Mouse (Mus musculus) forebrain, embryonic 14.5 days (tissue): ENCODE data around the gene Megf11. TPM values are rescaled to one million over a fixed set of nuclear protein-coding genes. Genes with fewer than 3 reads are reported as not detected.

Source experiments
- ATAC-seq: fragments of 200-750 bp; cut with Nextera tagmentation; 2 replicates; pipeline ENCODE4 v1.8.0; 2017; ENCODE audit warnings: mild to moderate bottlenecking, moderate library complexity
- DNase-seq: peaks from one replicate; pipeline ENCODE4 v3.0.0-alpha.2; 2015; ENCODE audit warnings: low spot score
- H3K27ac ChIP-seq: fragments of 300-500 bp; sonication (generic); 2 replicates; pipeline ENCODE4 v1.5.1; 2014; ENCODE audit warnings: low read depth, mild to moderate bottlenecking, control low read depth, low read length, moderate library complexity
- H3K27me3 ChIP-seq: fragments of 300-500 bp; sonication (generic); replicated peaks from 2 replicates; pipeline ENCODE4 v1.6.1; 2014; ENCODE audit warnings: low read length, control low read depth, mixed read lengths; ENCODE audit not compliant: control insufficient read depth, insufficient read depth
- H3K36me3 ChIP-seq: fragments of 300-500 bp; sonication (generic); 2 replicates; pipeline ENCODE4 v1.6.1; 2014; ENCODE audit warnings: low read length, control low read depth; ENCODE audit not compliant: control insufficient read depth, insufficient read depth
- H3K4me1 ChIP-seq: fragments of 300-500 bp; sonication (generic); 2 replicates; pipeline ENCODE4 v1.6.1; 2014; ENCODE audit warnings: antibody characterized with exemption, low read length, control low read depth; ENCODE audit not compliant: control insufficient read depth, insufficient read depth
- H3K4me2 ChIP-seq: fragments of 300-500 bp; sonication (generic); 2 replicates; pipeline ENCODE4 v1.6.1; 2014; ENCODE audit warnings: mild to moderate bottlenecking, control low read depth, low read length
- H3K4me3 ChIP-seq: fragments of 300-500 bp; sonication (generic); 2 replicates; pipeline ENCODE4 v1.5.1; 2014; ENCODE audit warnings: low read depth, low read length, control low read depth
- H3K9ac ChIP-seq: fragments of 300-500 bp; sonication (generic); 2 replicates; pipeline ENCODE4 v1.6.1; 2014; ENCODE audit warnings: mild to moderate bottlenecking, low read length, control low read depth, moderate library complexity
- H3K9me3 ChIP-seq: fragments of 300-500 bp; sonication (generic); replicated peaks from 2 replicates; pipeline ENCODE4 v1.6.1; 2016; ENCODE audit warnings: low read length, control low read depth, mixed read lengths; ENCODE audit not compliant: control insufficient read depth
- WGBS: fragments of 180-500 bp; shearing (Covaris S2); extraction: QIAGEN DNeasy Blood & Tissue Kit; methylation state at CpG from one replicate; pipeline ENCODE4 v1.1.7; 2014; 5-methylcytosine and 5-hydroxymethylcytosine counted together
- polyA plus RNA-seq: library from polyadenylated mRNA; unstranded; fragments of >200 nt; fragmentation: Nextera tagmentation; extraction: Ambion mirVana; gene quantifications from 2 replicates; pipeline ENCODE4 v1.2.1, GENCODE M21; 2014

Gene Megf11
- polyA plus RNA-seq, 1 experiment from 2014 or later = 7.0 TPM

DNA sequence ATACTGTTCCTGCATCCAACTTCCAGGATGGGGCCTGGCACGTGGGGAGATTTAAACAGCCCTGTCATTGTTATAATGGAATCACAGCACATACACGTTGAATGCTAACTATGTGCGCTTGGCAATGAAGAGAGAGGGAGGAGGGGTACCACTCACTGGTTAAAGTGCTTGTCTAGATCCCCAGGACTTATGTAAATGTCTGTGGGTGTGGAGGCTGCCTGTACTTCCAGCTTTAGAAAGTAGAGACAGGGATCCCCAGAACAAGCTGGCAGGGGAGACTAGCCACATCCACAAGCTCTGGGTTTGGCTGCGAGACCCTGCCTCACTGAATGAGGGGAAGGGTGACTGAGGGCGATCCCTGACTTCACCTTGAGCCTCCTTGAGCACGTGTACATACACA lies 250.7 kb downstream of the Megf11 start:
- Histone ChIP-seq H3K4me2 (no peak overlapping the region), H3K9me3 (no peaks in the 10 kb centered on the region), H3K36me3 (no peaks in the 10 kb centered on the region), H3K9ac (no peak overlapping the region), H3K27ac (no peak overlapping the region), H3K27me3 (no peaks in the 10 kb centered on the region), H3K4me3 (no peak overlapping the region), H3K4me1 (peaks cover 13% of the 10 kb centered on the region)
- DNase-seq (no peak), ATAC-seq (no peak)
- WGBS = 44% methylated on average over 6 of the region's 6 CpGs

DNA sequence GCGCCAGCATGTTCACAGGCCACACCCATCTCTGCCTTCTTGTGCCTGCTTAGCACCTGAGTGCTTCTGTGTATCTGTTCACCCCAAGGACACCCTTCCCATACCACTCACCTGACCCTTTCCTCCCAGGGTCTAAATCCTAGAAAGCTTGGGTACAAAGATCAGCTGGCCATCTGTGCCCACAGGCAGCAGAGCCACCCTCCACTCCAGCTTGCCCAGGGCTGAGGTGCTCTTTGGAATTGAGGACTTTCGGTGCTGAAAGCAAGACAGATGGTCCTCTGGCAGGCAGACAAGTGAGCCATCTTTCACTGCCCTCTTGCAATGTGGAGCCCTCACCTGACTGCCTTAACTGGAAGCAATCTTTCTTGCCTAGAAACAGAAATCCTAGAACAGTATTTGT lies 251.5 kb downstream of the Megf11 start:
- no peak for DNase-seq
- no peaks in the 10 kb centered on the region for H3K27me3 ChIP-seq
- WGBS = 82% methylated on average over 2 of the region's 2 CpGs

DNA sequence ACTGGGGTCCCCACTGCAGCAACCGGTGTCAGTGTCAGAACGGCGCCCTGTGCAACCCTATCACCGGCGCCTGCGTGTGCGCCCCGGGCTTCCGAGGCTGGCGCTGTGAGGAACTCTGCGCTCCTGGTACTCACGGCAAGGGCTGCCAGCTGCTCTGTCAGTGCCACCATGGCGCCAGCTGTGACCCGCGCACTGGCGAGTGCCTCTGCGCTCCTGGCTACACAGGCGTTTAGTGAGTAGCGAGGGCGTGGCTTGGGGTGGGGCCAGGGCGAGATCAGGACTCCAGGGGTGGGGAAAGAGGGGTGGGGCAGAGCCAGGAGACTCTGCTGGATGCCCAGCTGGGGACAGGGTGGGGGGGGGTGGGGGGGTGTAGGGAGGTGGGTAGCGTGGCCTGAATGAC lies 252.8 kb downstream of the Megf11 start:
- H3K4me1 ChIP-seq = peaks cover 13% of the 10 kb centered on the region
- peak overlapping the region; percentile 26; the same call in 1 of the 2 replicates for H3K4me2 ChIP-seq
- H3K36me3 ChIP-seq = no peaks in the 10 kb centered on the region
- H3K4me3 ChIP-seq = no peak overlapping the region
- ATAC-seq = peak; percentile 34
- no peak overlapping the region for H3K27ac ChIP-seq
- no peaks in the 10 kb centered on the region for H3K9me3 ChIP-seq
- H3K9ac ChIP-seq = no peak overlapping the region
- WGBS = 4% methylated on average over 22 of the region's 22 CpGs
- peak; percentile 63 for DNase-seq
- H3K27me3 ChIP-seq = no peaks in the 10 kb centered on the region

More for the DNA sequence above, 251.5 kb downstream of the Megf11 start:
- no peak overlapping the region for H3K9ac ChIP-seq
- no peak overlapping the region for H3K27ac ChIP-seq
- H3K4me2 ChIP-seq = no peak overlapping the region
- no peak for ATAC-seq
- no peaks in the 10 kb centered on the region for H3K9me3 ChIP-seq
- peaks cover 13% of the 10 kb centered on the region for H3K4me1 ChIP-seq
- no peaks in the 10 kb centered on the region for H3K36me3 ChIP-seq
- no peak overlapping the region for H3K4me3 ChIP-seq

DNA sequence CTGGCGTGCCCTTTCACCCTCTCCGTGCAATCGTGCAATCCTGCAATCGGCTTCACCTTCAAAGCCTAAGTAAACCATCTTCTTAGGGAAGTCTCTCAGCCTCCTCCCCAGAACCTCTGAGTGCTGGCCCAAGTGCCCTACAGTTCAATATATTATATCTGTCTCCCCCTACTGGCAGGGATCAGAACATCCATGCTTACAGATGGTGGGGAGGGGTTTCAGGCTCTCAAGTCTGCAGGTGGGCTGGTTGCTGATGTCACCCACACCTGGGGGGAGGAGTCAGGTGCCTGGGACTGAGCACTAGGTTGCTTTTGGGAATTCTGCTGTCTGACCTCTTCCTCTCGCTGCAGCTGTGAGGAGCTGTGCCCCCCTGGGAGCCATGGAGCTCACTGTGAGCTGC lies 254.2 kb downstream of the Megf11 start:
- peaks cover 13% of the 10 kb centered on the region for H3K4me1 ChIP-seq
- no peaks in the 10 kb centered on the region for H3K36me3 ChIP-seq
- H3K9ac ChIP-seq = no peak overlapping the region
- ATAC-seq (peak; percentile 37; the same call in 1 of the 2 replicates), DNase-seq (peak; percentile 85)
- WGBS = 15% methylated on average over 5 of the region's 5 CpGs
- no peak overlapping the region for H3K27ac ChIP-seq
- no peaks in the 10 kb centered on the region for H3K27me3 ChIP-seq
- no peak overlapping the region for H3K4me2 ChIP-seq
- H3K4me3 ChIP-seq = no peak overlapping the region
- H3K9me3 ChIP-seq = no peaks in the 10 kb centered on the region

DNA sequence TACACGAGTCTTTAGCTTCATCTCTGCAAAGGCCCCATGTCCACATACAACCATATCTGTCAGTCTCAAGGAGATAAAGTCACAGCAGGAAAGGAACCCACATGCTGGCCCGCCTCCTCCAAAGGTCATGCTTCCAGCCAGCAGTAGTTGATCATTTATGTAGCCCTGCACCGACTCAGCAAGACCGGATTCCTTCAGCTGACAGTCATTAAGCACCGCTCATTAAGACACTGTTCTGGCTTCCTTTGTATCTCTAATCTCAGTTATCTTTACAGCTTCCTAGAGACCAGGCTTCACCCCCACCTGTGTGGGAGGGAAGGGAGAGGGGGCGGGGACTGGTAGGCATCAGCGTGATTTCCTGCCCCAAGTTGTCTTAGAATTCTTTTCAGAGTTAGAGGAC lies 258.7 kb downstream of the Megf11 start:
- H3K27ac ChIP-seq = no peak overlapping the region
- no peaks in the 10 kb centered on the region for H3K27me3 ChIP-seq
- H3K4me2 ChIP-seq = no peak overlapping the region
- ATAC-seq (no peak), DNase-seq (no peak)
- WGBS = 26% methylated on average over 7 of the region's 7 CpGs
- no peaks in the 10 kb centered on the region for H3K4me1 ChIP-seq
- no peak overlapping the region for H3K4me3 ChIP-seq
- H3K9ac ChIP-seq = no peak overlapping the region
- H3K9me3 ChIP-seq = no peaks in the 10 kb centered on the region
- no peaks in the 10 kb centered on the region for H3K36me3 ChIP-seq

DNA sequence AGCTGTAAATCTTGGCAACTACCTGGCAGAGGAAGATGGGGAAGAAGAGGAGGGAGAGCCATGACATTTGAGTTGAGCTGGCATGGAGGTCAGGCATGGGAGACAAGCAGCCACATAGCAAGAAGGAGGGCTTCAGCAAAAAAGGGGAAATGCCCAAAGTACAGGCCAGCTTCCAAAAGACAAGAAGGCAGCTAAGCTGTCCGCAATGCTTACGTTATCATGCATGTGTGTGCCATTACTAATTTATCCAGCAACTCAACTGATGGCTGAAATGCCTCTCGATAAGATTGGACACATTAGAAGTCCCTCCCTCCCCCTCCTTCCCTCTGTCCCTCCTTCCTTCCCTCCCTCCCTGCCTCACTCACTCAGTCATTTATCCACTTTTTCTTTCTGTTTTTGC lies 260.0 kb downstream of the Megf11 start:
- Histone ChIP-seq H3K9me3 (no peaks in the 10 kb centered on the region), H3K27ac (no peak overlapping the region), H3K4me2 (no peak overlapping the region), H3K4me1 (no peaks in the 10 kb centered on the region), H3K27me3 (no peaks in the 10 kb centered on the region), H3K36me3 (no peaks in the 10 kb centered on the region), H3K4me3 (no peak overlapping the region), H3K9ac (no peak overlapping the region)
- ATAC-seq = no peak
- 92% methylated on average over 3 of the region's 3 CpGs for WGBS
- DNase-seq = no peak

DNA sequence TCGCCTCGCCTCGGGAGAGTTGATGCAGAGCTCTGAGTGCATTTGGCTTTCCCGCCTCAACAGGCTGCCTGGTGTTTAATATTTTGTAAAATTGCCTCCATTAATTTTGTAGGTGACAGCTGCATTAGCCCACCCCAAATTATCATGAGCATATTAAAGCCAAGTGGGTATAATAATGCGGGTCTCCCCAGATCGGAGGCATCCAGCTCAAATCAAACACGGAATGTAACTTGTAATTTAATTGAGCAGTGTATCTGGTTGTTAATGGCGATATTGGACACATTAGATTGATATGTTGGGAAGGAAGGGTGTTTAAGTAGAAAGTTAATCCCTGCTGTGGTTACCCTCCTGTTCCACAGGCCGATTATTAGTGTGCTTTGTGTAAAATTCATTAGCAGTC lies 264.0 kb downstream of the Megf11 start:
- no peak overlapping the region for H3K9ac ChIP-seq
- no peaks in the 10 kb centered on the region for H3K4me1 ChIP-seq
- no peaks in the 10 kb centered on the region for H3K36me3 ChIP-seq
- H3K27me3 ChIP-seq = no peaks in the 10 kb centered on the region
- DNase-seq (no peak), ATAC-seq (no peak)
- 64% methylated on average over 9 of the region's 9 CpGs for WGBS
- H3K27ac ChIP-seq = no peak overlapping the region
- H3K4me2 ChIP-seq = no peak overlapping the region
- no peaks in the 10 kb centered on the region for H3K9me3 ChIP-seq
- no peak overlapping the region for H3K4me3 ChIP-seq

DNA sequence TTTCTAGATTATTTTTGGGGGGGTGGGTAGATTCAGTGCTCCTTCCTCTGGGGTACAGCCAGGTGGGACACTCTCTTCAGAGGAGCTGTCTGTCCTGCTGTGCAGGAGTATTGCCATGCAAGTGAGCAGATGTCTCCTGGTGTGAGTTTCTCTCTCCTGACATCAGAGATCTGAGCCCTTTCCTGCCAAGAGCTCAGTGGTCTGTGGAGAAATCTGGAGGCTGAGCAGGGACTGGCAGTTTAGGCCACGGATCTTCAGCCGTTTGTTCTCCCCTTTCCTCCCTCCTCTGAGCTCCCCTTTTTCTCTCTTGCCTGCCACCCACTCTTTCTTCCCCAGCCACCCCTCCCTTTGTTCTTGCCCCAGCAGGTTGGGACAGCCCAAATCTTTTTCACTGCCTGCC lies 264.5 kb downstream of the Megf11 start:
- Histone ChIP-seq H3K4me1 (no peaks in the 10 kb centered on the region), H3K4me2 (no peak overlapping the region), H3K27ac (no peak overlapping the region), H3K4me3 (no peak overlapping the region), H3K36me3 (no peaks in the 10 kb centered on the region), H3K9ac (no peak overlapping the region), H3K27me3 (no peaks in the 10 kb centered on the region), H3K9me3 (no peaks in the 10 kb centered on the region)
- DNase-seq (no peak), ATAC-seq (no peak)
- WGBS = 6% methylated on average over 2 of the region's 2 CpGs

DNA sequence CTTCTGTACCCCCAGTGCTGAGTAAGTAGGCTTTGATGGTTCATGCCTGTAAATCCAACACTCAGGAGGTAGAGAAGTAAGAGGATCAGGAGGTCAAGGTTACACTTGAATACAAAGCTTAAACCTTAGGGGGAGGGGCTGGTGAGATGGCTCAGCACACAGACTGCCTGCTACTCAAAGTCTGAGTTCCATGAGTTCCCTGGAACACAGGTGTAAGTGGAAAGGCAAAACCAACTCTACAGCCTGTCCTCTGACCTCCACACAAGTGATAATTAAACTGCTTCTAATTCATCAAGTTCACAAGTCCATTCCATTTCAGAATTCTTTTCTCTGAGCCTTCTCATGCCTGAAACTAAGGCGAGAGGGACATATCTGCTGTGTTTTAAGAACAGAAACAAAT lies 265.8 kb downstream of the Megf11 start:
- no peak for ATAC-seq
- H3K36me3 ChIP-seq = no peaks in the 10 kb centered on the region
- H3K4me2 ChIP-seq = no peak overlapping the region
- H3K9me3 ChIP-seq = no peaks in the 10 kb centered on the region
- no peak overlapping the region for H3K4me3 ChIP-seq
- H3K27me3 ChIP-seq = no peaks in the 10 kb centered on the region
- WGBS = 88% methylated on average over 1 of the region's 1 CpGs
- DNase-seq = no peak
- H3K27ac ChIP-seq = no peak overlapping the region
- no peaks in the 10 kb centered on the region for H3K4me1 ChIP-seq
- H3K9ac ChIP-seq = no peak overlapping the region
